Mouse (Mus musculus) heart, embryonic 15.5 days (tissue): ENCODE measurements at regions not wholly inside any gene's neighbourhood (a gene's known extent, or its start where the extent isn't known, plus 50 kb on each side); places are given as distances from the start of the nearest gene placed in this dataset.

Experiments
- ATAC-seq: fragments of 200-750 bp; cut with Nextera tagmentation; replicated peaks from 2 replicates; pipeline ENCODE4 v1.8.0; 2017; ENCODE audit warnings: low read depth, moderate TSS enrichment; ENCODE audit not compliant: insufficient number of reproducible peaks, insufficient read depth, low FRiP score
- H3K27ac ChIP-seq: fragments of 300-500 bp; sonication (generic); 2 replicates; pipeline ENCODE4 v1.5.1; 2015; ENCODE audit warnings: mild to moderate bottlenecking, inconsistent platforms
- H3K27me3 ChIP-seq: fragments of 300-500 bp; sonication (generic); 2 replicates; pipeline ENCODE4 v1.6.1; 2015; ENCODE audit warnings: inconsistent platforms
- H3K36me3 ChIP-seq: fragments of 300-500 bp; sonication (generic); 2 replicates; pipeline ENCODE4 v1.6.1; 2015; ENCODE audit warnings: mild to moderate bottlenecking, inconsistent platforms
- H3K4me1 ChIP-seq: fragments of 300-500 bp; sonication (generic); replicated peaks from 2 replicates; pipeline ENCODE4 v1.6.1; 2015; ENCODE audit warnings: inconsistent platforms
- H3K4me2 ChIP-seq: fragments of 300-500 bp; sonication (generic); 2 replicates; pipeline ENCODE4 v1.6.1; 2015; ENCODE audit warnings: inconsistent platforms, mild to moderate bottlenecking, moderate library complexity
- H3K4me3 ChIP-seq: fragments of 300-500 bp; sonication (generic); 2 replicates; pipeline ENCODE4 v1.5.1; 2015; ENCODE audit warnings: mild to moderate bottlenecking, inconsistent platforms
- H3K9ac ChIP-seq: fragments of 300-500 bp; sonication (generic); 2 replicates; pipeline ENCODE4 v1.6.1; 2015; ENCODE audit warnings: mild to moderate bottlenecking, inconsistent platforms
- H3K9me3 ChIP-seq: fragments of 300-500 bp; sonication (generic); replicated peaks from 2 replicates; pipeline ENCODE4 v1.6.1; 2016; ENCODE audit warnings: inconsistent platforms
- WGBS: fragments of 180-500 bp; shearing (Covaris S2); methylation state at CpG from one replicate; pipeline ENCODE4 v1.1.7; 2015; ENCODE audit warnings: mixed read lengths; 5-methylcytosine and 5-hydroxymethylcytosine counted together

DNA sequence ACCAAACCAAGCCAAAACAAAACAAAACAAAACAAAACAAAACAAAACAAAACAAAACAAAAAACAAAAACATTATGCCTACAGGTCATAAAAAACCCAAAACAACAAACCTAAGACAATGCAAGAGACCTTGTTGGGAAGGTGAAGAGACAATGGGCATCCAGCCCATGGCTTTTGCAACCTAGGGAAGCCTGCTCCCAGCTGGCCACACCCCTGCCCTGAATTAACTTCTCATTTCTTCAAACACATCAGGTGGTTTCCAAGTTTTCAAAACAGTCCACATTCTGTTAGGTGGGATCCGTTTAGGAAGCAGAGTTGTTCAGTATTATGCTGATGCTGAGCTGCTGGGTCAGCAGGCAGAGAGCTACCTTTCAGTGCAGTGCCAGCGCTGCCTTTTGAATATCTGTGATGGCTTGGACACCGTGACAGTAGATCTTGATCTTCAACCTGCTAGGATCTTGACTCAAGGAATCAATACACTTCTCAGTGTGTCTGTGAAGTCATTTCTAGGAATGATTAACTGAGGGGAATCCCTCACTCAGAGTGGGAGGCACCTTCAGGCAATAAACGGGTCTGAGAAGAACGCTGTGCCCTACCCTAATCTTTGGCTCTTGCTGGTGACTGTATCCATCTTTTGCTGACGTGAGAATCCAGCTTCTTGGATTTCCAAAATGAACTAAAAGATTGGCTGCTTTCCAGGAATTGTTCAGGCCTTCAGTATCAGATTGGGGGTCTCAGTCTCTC lies 121.4 kb downstream of the 1810013L24Rik start:
- Histone ChIP-seq H3K27ac (no peak overlapping the region), H3K9ac (no peak overlapping the region), H3K4me1 (peaks cover 3% of the 10 kb centered on the region; the same call in 1 of the 2 replicates), H3K36me3 (no peaks in the 10 kb centered on the region), H3K4me2 (no peak overlapping the region), H3K27me3 (no peaks in the 10 kb centered on the region), H3K4me3 (no peak overlapping the region), H3K9me3 (no peaks in the 10 kb centered on the region)
- no peak for ATAC-seq
- WGBS: 65% methylated on average over 6 of the region's 6 CpGs

DNA sequence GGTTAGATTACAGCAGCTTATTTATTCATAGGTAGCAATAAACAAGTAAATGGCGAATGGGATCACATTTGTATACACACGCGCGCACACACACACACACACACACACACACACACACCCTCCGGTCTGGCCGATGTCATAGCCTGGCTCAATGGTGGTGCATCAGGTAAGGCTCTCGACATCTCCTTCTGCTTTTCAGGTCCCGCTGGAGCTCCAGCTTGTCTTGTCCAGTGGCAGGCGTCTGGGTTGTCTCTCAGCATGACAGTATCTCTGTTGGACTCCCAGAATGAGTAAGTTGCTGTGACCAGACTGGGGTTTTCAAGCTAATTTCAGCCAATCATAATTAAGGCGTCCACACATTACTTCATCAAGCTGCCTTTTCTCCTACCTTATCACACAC lies 131.8 kb downstream of the 1810013L24Rik start:
- no peak for ATAC-seq
- no peaks in the 10 kb centered on the region for H3K36me3 ChIP-seq
- WGBS: 59% methylated on average over 10 of the region's 10 CpGs
- H3K4me3 ChIP-seq: no peak overlapping the region
- H3K27ac ChIP-seq: no peak overlapping the region
- H3K4me2 ChIP-seq: no peak overlapping the region
- no peaks in the 10 kb centered on the region for H3K27me3 ChIP-seq
- H3K4me1 ChIP-seq: no peaks in the 10 kb centered on the region
- no peak overlapping the region for H3K9ac ChIP-seq
- H3K9me3 ChIP-seq: no peaks in the 10 kb centered on the region

DNA sequence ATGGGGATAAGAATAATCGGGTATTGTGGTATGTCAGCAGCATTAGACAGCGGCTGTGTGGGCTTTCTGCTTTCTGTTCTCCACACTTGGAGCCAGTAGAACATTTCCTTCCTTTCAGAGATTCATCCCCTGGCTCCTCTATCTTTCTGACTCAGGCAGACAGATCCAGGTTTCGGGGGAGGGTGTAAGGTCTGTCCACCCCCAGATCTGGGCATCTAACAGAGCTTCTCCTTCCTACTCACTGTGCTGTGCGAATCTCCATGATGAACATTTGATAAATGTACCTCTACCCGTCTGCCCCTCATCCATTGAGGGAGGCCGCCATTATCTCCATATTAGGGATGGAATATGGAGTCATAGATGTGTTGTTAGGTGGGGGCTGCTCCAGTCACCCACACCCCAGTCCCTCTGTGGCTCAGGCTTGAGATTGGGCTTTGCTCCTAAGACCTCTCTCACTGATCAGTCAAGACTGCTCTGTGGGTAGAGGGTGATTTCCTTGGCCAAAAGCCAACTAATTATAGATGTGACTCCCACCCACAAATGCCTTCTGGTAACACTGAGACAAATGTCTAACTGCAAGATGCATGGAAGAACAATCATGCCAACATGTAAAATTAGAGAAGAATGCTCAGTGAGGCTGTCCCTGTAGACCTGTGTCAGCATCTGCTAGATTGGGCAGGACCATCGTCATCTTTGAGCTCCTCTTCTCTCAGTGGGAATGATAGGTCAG lies 163.8 kb downstream of the 1810013L24Rik start:
- ATAC-seq: no peak
- no peaks in the 10 kb centered on the region for H3K4me1 ChIP-seq

DNA sequence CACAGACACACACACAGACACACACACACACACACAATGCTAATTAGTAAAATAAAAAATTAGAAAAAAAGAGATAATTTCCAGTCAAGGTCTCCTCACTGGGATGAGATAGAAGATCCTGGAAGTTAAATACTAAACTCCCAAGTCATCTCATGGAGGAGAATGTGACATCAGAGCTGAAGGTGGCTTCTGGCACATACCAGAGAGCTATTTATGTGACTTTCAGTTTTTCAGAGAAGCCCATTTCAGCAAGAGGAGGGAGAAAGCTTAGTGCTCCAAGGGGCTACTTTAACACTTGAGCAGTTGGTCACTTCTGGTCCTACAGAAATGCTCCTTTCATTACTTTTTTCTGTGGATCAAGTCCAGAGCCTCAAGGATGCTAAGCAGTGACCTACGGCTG lies 164.6 kb downstream of the 1810013L24Rik start:
- H3K4me3 ChIP-seq: no peak overlapping the region
- H3K9me3 ChIP-seq: no peaks in the 10 kb centered on the region
- no peak overlapping the region for H3K4me2 ChIP-seq
- H3K4me1 ChIP-seq: no peaks in the 10 kb centered on the region
- H3K27ac ChIP-seq: no peak overlapping the region
- no peaks in the 10 kb centered on the region for H3K27me3 ChIP-seq
- WGBS: 85% methylated on average over 1 of the region's 1 CpGs
- H3K9ac ChIP-seq: no peak overlapping the region
- no peaks in the 10 kb centered on the region for H3K36me3 ChIP-seq
- no peak for ATAC-seq

More for the DNA sequence above, 163.8 kb downstream of the 1810013L24Rik start:
- Histone ChIP-seq H3K27me3 (no peaks in the 10 kb centered on the region), H3K9ac (no peak overlapping the region), H3K4me2 (no peak overlapping the region), H3K27ac (no peak overlapping the region), H3K4me3 (no peak overlapping the region), H3K36me3 (no peaks in the 10 kb centered on the region), H3K9me3 (no peaks in the 10 kb centered on the region)
- WGBS: 79% methylated on average over 7 of the region's 7 CpGs

DNA sequence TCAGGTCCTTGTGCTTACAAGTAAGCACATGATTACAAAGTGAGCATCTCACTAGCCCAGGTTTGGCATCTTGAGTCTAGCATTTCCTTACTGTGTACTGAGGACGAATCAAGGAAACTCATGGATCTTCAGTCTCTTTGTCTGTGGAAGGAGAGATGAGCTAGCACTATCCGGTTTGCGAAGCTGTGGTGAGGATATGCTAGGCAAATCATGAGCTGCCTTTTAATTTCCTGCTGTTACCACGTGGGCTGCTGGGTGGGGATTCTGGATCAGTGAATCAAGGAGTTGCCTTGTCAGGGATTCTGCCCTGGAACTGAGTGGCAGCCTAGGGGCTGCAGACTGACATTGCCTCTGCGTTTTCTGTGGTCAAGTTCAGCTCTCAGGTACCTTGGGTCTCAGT lies 167.3 kb downstream of the 1810013L24Rik start:
- Histone ChIP-seq H3K27me3 (no peaks in the 10 kb centered on the region), H3K4me2 (no peak overlapping the region), H3K4me1 (no peaks in the 10 kb centered on the region), H3K4me3 (no peak overlapping the region), H3K9me3 (no peaks in the 10 kb centered on the region), H3K36me3 (no peaks in the 10 kb centered on the region), H3K27ac (no peak overlapping the region), H3K9ac (no peak overlapping the region)
- no peak for ATAC-seq
- 76% methylated on average over 5 of the region's 5 CpGs for WGBS

DNA sequence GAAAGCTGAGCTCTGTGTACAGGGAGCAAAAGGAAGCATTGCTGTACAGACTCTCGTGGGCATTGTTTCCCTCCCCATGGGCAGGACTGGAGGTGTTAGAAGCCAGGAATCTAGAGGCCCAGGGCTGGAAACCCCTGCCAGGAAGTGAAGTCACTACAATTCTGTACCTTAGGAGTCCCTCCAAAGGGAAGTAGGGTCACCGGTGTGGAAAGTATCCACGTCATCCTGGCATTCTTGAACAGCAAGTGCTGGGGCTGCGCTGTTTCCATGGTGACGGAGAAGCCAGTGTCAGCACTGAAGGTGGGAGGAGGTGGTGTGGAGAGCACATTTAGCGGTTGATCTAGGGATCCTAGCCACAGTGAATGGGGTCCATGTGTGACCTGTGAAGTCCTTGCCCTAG lies 174.1 kb downstream of the 1810013L24Rik start:
- 33% methylated on average over 6 of the region's 6 CpGs for WGBS
- H3K4me3 ChIP-seq: no peak overlapping the region
- no peak overlapping the region for H3K4me2 ChIP-seq
- H3K27ac ChIP-seq: no peak overlapping the region
- no peaks in the 10 kb centered on the region for H3K4me1 ChIP-seq
- no peak overlapping the region for H3K9ac ChIP-seq
- no peaks in the 10 kb centered on the region for H3K27me3 ChIP-seq
- no peaks in the 10 kb centered on the region for H3K36me3 ChIP-seq
- no peaks in the 10 kb centered on the region for H3K9me3 ChIP-seq
- ATAC-seq: 0 out of 2 replicates have a peak, but pooled peaks have one; percentile 35

DNA sequence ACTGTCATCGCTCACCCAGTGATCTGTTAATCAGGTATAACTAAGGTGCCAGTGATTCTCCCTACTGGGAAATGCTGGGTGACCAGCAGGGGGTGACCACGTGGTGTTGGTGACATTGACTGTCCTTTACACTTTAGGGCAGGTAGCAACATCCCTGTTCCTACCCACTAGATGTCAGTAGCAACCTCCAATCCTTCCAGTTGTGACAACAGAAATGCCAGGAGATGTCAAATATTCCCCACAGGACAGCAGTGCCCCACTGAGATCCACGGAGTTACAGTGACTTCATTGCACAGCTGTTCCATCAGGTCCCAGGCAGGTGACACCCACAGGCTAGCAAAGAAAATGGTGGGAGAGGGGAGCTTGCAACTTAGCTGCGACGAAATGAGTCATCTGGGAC lies 176.0 kb downstream of the 1810013L24Rik start:
- Histone ChIP-seq H3K9me3 (no peaks in the 10 kb centered on the region), H3K36me3 (no peaks in the 10 kb centered on the region), H3K27me3 (no peaks in the 10 kb centered on the region), H3K27ac (no peak overlapping the region), H3K4me3 (no peak overlapping the region), H3K4me2 (no peak overlapping the region), H3K9ac (no peak overlapping the region), H3K4me1 (peaks cover 2% of the 10 kb centered on the region; the same call in 1 of the 2 replicates)
- WGBS: 20% methylated on average over 5 of the region's 5 CpGs
- no peak for ATAC-seq

DNA sequence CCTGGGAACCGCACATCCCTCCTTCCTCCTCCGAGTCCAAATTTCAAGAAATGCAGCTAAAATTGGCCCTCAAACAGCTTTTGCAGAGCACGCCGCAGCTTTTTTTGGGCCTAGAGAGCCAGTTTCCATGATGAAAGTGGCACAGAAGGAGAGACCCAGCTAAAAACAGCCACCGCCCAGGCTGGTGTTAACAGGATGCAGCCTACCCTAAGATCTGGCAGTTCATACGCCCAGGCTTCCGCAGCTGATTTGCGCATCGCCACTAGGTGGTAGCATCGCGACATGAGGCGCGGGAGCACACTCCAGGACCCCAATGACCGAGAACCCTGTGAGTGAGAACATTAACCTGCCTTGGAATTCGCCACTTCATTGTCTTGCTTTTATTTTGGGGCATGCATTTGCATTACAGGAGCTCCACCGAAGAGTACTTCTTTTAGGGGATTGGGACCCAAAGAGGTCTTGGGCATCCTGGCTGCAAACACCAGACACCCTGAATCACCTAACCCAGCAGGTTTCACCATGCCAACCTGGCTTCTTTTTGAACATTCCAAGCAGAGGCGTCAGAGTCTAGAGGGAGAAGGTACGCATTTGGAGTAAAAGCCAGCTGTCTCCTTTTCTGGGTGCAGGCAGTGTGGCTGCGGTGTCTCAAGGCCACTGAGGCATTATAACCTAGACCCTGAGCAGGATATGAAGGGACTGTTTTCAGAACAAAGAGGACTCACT lies 179.6 kb downstream of the 1810013L24Rik start:
- Histone ChIP-seq H3K27ac (no peak overlapping the region), H3K27me3 (no peaks in the 10 kb centered on the region), H3K9me3 (no peaks in the 10 kb centered on the region), H3K4me1 (peaks cover 2% of the 10 kb centered on the region; the same call in 1 of the 2 replicates), H3K9ac (no peak overlapping the region), H3K4me3 (no peak overlapping the region), H3K4me2 (peak overlapping the region; percentile 34), H3K36me3 (no peaks in the 10 kb centered on the region)
- ATAC-seq: no peak
- WGBS: 17% methylated on average over 19 of the region's 19 CpGs

DNA sequence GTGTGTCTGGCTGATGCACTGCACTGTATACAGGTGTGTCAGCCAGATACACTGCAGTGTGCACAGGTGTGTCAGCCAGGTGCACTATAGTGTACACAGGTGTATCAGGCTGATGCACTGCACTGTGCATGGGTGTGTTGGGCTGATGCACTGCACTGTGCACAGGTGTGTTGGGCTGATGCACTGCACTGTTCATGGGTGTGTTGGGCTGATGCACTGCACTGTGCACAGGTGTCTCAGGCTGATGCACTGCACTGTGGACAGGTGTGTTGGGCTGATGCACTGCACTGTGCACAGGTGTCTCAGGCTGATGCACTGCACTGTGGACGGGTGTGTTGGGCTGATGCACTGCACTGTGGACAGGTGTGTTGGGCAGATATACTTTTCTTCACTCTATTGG lies 181.2 kb downstream of the 1810013L24Rik start:
- no peak for ATAC-seq
- WGBS: 76% methylated on average over 1 of the region's 1 CpGs

DNA sequence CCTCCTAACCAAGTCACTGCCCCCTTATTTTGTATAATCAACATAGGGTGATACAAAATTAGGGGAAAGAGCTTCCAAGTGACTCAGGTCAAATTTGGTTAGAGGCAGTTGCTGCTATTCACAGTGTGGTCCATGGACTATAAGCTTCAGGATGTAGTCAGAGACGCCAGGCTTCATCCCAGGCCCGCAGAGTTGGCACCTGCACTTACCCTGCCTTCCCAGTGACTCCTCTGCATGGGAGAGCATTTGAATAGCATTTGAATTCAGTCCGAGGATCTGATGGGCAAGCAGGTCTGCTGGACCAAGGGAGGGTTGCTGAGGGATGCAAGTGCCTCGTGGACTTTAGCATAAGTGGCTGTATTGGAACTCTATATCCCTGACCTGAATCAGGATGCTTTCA lies 181.8 kb downstream of the 1810013L24Rik start:
- H3K4me3 ChIP-seq: no peak overlapping the region
- no peak for ATAC-seq
- peaks cover 2% of the 10 kb centered on the region; the same call in 1 of the 2 replicates for H3K4me1 ChIP-seq
- H3K9ac ChIP-seq: no peak overlapping the region
- H3K4me2 ChIP-seq: no peak overlapping the region
- H3K27ac ChIP-seq: no peak overlapping the region
- H3K36me3 ChIP-seq: no peaks in the 10 kb centered on the region
- no peaks in the 10 kb centered on the region for H3K27me3 ChIP-seq
- 66% methylated on average over 4 of the region's 4 CpGs for WGBS
- H3K9me3 ChIP-seq: no peaks in the 10 kb centered on the region

More for the DNA sequence above, 181.2 kb downstream of the 1810013L24Rik start:
- Histone ChIP-seq H3K27me3 (no peaks in the 10 kb centered on the region), H3K9me3 (no peaks in the 10 kb centered on the region), H3K4me3 (no peak overlapping the region), H3K4me2 (no peak overlapping the region), H3K9ac (no peak overlapping the region), H3K27ac (no peak overlapping the region), H3K36me3 (no peaks in the 10 kb centered on the region), H3K4me1 (peaks cover 2% of the 10 kb centered on the region; the same call in 1 of the 2 replicates)

DNA sequence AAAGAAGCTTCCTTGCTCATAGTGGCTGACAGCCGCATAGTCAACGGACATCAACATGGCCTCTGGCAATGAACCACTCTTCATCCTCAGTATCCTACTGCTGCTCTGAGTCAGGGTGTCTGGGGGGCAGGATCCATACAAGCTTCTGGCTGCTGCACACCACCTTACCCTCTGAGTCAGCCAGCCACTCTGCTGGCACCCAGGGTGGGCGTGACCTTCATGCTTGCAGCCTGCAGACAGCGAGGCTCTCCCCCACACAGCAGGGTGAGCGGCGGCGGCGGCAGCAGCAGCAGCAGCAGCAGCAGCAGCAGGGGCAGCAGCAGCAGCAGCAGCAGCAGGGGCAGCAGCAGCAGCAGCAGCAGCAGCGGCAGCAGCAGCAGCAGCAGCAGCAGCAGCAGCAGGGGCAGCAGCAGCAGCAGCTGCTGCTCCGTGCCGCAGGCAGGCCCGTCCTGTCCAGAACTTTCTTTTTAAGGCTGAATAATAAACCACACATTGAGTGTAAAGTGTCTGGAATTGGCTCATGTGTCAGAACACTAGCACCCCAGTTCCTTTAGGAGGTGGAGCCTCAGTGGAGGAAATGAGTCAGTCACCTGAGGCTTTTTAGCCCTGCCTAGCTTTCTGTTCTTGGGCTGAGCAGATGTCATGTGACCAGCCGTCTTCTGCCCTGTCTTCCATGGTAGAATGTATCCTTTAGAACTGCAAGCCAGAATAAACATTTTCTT lies 186.3 kb downstream of the 1810013L24Rik start:
- Histone ChIP-seq H3K4me2 (peak overlapping the region; percentile 51), H3K36me3 (no peaks in the 10 kb centered on the region), H3K9ac (no peak overlapping the region), H3K27me3 (no peaks in the 10 kb centered on the region), H3K27ac (no peak overlapping the region), H3K4me3 (peak overlapping the region; percentile 32), H3K4me1 (no peaks in the 10 kb centered on the region), H3K9me3 (no peaks in the 10 kb centered on the region)
- 62% methylated on average over 13 of the region's 13 CpGs for WGBS
- no peak for ATAC-seq
